Mouse (Mus musculus) neural tube, embryonic 14.5 days (tissue): ENCODE results near the gene Zfp867. TPM values are rescaled to one million over a fixed set of nuclear protein-coding genes. Genes with fewer than 3 reads are reported as not detected.
A peak's percentile ranks its signal among the peaks of the same experiment; 100 is the strongest.

Source experiments
- ATAC-seq: fragments of 200-750 bp; cut with Nextera tagmentation; 2 replicates; pipeline ENCODE4 v1.8.0; 2017; ENCODE audit warnings: low read depth, mild to moderate bottlenecking, moderate TSS enrichment, moderate library complexity
- H3K27ac ChIP-seq: fragments of 300-500 bp; sonication (generic); 2 replicates; pipeline ENCODE4 v1.5.1; 2014; ENCODE audit warnings: low read depth, mild to moderate bottlenecking, control low read depth, low read length, moderate library complexity, mixed read lengths
- H3K27me3 ChIP-seq: fragments of 300-500 bp; sonication (generic); 2 replicates; pipeline ENCODE4 v1.6.1; 2014; ENCODE audit warnings: low read length; ENCODE audit not compliant: control insufficient read depth, insufficient read depth
- H3K36me3 ChIP-seq: fragments of 300-500 bp; sonication (generic); 2 replicates; pipeline ENCODE4 v1.6.1; 2014; ENCODE audit warnings: low read length, mixed read lengths; ENCODE audit not compliant: control insufficient read depth, insufficient read depth
- H3K4me1 ChIP-seq: fragments of 300-500 bp; sonication (generic); 2 replicates; pipeline ENCODE4 v1.6.1; 2014; ENCODE audit warnings: low read length; ENCODE audit not compliant: control insufficient read depth, insufficient read depth
- H3K4me2 ChIP-seq: fragments of 300-500 bp; sonication (generic); 2 replicates; pipeline ENCODE4 v1.6.1; 2014; ENCODE audit warnings: mild to moderate bottlenecking, low read depth, low read length, control low read depth
- H3K4me3 ChIP-seq: fragments of 300-500 bp; sonication (generic); 2 replicates; pipeline ENCODE4 v1.5.1; 2014; ENCODE audit warnings: low read depth, low read length, control low read depth, mixed read lengths
- H3K9ac ChIP-seq: fragments of 300-500 bp; sonication (generic); replicated peaks from 2 replicates; pipeline ENCODE4 v1.6.1; 2014; ENCODE audit warnings: low read depth, mild to moderate bottlenecking, control low read depth, low read length, mixed read lengths
- H3K9me3 ChIP-seq: fragments of 300-500 bp; sonication (generic); 2 replicates; pipeline ENCODE4 v1.6.1; 2016; ENCODE audit warnings: low read length; ENCODE audit not compliant: control insufficient read depth
- WGBS: fragments of 180-500 bp; shearing (Covaris S2); extraction: QIAGEN DNeasy Blood & Tissue Kit; methylation state at CpG from one replicate; pipeline ENCODE4 v1.1.7; 2014; 5-methylcytosine and 5-hydroxymethylcytosine counted together
- polyA plus RNA-seq: library from polyadenylated mRNA; unstranded; fragments of >200 nt; fragmentation: Nextera tagmentation; extraction: Ambion mirVana; gene quantifications from 2 replicates; pipeline ENCODE4 v1.2.1, GENCODE M21; 2014

The Zfp867 gene
- polyA plus RNA-seq, 1 experiment from 2014 or later: 13.9 TPM

DNA sequence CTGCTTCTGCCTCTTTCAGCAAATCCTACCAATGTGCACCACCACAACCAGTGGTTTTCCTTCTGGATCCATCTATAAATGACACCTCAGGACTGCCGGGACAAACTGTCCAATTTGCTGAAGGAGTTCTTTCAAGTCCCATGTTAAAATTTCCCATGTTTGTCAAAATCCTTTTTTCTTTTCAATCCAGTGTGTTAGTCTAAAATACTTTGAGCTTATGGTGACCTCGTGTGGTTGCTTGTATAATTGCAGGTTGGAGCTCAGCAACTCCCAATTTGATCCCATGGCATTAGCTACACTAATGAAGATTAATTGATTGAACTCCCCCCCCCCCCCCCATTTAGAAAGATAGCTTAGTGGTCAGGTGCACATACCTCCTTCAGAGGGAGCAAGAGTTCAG, 10.9 kb upstream of the Zfp867 start:
- Histone ChIP-seq H3K4me3 (no peak overlapping the region), H3K27ac (no peak overlapping the region), H3K9ac (no peak overlapping the region), H3K4me1 (no peaks in the 10 kb centered on the region), H3K4me2 (no peak overlapping the region), H3K9me3 (no peaks in the 10 kb centered on the region), H3K36me3 (peaks cover 16% of the 10 kb centered on the region; the same call in 1 of the 2 replicates), H3K27me3 (no peaks in the 10 kb centered on the region)
- WGBS: 13% methylated on average over 2 of the region's 2 CpGs
- ATAC-seq: no peak

DNA sequence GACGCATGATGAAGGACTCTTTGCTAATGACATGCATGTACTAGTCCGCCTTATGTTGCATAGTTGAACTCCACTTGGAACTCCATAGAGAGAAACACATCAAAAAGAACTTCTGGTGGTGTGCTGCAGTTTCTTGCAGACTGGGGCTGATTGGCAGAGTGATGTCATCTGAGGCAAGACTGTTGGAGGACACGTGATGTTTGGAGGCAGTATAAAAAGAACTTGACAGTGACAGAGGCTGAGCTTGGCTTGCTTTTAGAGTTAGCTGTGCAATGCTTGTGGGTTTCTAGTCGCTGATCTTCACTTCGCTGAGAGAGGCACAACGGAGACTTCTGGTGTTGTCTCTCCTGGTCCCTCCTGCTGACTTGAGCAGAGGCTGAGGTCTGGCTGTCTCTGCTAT, 5.0 kb upstream of the Zfp867 start:
- WGBS: 72% methylated on average over 6 of the region's 6 CpGs
- no peaks in the 10 kb centered on the region for H3K9me3 ChIP-seq
- no peaks in the 10 kb centered on the region for H3K27me3 ChIP-seq
- ATAC-seq: no peak
- no peaks in the 10 kb centered on the region for H3K4me1 ChIP-seq
- no peak overlapping the region for H3K4me2 ChIP-seq
- no peak overlapping the region for H3K9ac ChIP-seq
- no peak overlapping the region for H3K4me3 ChIP-seq
- H3K27ac ChIP-seq: no peak overlapping the region
- no peaks in the 10 kb centered on the region for H3K36me3 ChIP-seq

DNA sequence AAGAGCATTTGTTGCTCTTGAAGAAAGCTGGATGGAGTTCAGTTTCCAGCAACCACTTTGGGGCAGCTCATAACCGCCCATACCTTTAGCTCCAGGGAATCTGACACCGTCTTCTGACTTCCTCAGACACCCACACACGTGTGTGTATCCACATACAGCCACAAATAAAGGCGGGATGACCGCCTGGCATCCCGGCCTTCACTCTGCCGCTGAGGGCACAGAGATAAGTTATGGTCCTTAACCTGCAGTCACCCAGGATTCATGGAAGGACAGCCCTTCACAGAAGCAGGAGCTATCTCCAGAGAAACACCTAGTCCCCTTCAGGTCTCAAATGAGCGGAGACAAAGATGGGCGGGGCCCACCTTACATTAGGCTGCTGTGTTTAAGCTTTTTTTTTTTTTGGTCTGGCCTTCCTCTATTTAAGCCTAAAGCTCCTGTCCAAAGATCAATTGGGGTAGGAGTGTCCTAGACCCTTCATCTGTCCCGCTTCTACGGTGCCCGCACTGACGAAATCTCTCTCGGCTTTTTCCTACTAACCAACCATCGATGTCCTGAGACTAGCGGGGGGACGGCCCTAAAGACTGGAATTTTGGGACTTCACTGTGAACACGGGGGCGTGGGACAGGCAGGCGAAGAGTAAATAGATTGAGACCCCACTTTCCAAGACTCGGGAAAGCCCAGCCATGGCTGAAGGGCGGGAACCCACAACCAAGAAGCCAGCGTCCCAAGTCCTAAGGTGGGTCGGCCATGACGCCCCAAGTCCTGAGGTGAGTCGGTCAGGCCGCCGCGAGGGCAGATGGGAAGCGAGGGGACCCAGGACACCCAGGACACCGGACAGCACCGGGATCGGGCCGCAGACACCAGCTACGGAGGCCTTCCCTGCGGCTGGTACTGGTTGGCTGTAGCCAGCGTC, 605 bp downstream of the Zfp867 start:
- Histone ChIP-seq H3K4me3 (peak overlapping the region; percentile 84), H3K4me1 (peaks cover 8% of the 10 kb centered on the region), H3K4me2 (peak overlapping the region; percentile 82), H3K27me3 (no peaks in the 10 kb centered on the region), H3K9ac (peak overlapping the region; percentile 89), H3K36me3 (no peaks in the 10 kb centered on the region), H3K9me3 (no peaks in the 10 kb centered on the region), H3K27ac (peak overlapping the region; percentile 80)
- 6% methylated on average over 37 of the region's 37 CpGs for WGBS
- peak; percentile 77 for ATAC-seq

DNA sequence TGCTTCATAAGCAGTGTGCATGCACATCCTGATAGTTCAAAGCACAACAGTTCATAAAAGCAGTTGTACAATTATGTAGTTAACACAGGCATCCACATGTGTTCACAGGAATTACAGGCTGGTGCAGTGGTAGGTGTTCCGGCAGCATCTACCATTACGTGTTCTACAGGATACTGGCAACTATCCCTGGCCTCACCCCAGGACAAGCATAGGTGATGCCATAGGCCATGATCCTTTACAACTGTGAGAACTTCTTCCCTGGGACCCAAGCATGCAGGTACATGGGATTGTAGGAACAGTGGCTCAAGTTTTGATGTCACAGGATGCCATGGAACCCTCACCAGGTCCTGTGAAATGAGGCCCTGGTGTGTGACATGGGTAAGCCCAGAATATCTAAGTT, 11.8 kb downstream of the Zfp867 start:
- 99% methylated on average over 2 of the region's 2 CpGs for WGBS
- H3K9ac ChIP-seq: no peak overlapping the region
- no peak for ATAC-seq
- peaks cover 49% of the 10 kb centered on the region for H3K36me3 ChIP-seq
- peaks cover 18% of the 10 kb centered on the region for H3K9me3 ChIP-seq
- H3K4me3 ChIP-seq: no peak overlapping the region
- no peaks in the 10 kb centered on the region for H3K27me3 ChIP-seq
- H3K4me1 ChIP-seq: no peaks in the 10 kb centered on the region
- no peak overlapping the region for H3K27ac ChIP-seq
- H3K4me2 ChIP-seq: no peak overlapping the region

DNA sequence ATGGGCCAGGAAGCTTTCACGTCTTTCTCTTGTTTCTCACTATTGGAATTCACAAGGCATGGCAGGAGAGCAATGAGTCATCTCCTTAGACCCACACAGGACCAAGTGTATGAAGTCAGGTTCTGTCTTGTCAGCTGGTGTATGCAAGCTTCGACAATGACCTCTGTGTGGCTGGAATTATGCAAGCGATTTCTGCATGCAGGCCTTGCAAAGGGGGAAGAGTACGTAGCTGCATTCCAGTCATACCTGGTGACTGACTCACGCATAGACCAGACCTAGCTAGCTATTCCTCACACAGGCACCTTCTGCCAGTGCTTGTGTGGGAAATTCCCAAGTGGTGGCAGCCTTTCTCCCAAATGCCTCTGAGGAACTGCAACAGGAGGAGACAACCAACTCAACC, 13.3 kb downstream of the Zfp867 start:
- Histone ChIP-seq H3K27ac (no peak overlapping the region), H3K9me3 (peaks cover 17% of the 10 kb centered on the region), H3K4me2 (no peak overlapping the region), H3K36me3 (peaks cover 56% of the 10 kb centered on the region), H3K4me1 (no peaks in the 10 kb centered on the region), H3K27me3 (no peaks in the 10 kb centered on the region), H3K9ac (no peak overlapping the region), H3K4me3 (no peak overlapping the region)
- ATAC-seq: no peak
- 63% methylated on average over 5 of the region's 5 CpGs for WGBS

DNA sequence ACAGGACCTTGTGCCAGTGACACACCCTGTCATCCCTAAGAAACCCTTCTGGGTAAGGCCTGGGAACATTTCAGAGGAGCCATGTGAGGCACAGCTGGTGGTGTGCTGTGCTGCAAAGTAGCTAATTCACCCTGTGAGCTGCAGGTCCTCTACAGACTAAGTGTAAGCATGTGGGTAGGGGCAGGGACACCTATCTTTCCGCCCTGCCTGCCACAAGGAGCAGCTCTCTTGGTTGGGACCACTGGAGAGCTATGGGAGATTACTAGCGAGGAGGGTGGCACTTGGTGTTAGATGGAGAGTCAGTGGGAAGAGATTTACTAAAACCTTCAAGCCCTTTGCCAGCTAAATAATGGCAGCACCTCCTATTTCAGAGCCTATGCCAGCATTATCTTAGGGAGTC, 15.4 kb downstream of the Zfp867 start:
- H3K4me3 ChIP-seq: no peak overlapping the region
- no peak overlapping the region for H3K27ac ChIP-seq
- no peaks in the 10 kb centered on the region for H3K27me3 ChIP-seq
- H3K9me3 ChIP-seq: no peaks in the 10 kb centered on the region
- no peak overlapping the region for H3K9ac ChIP-seq
- no peaks in the 10 kb centered on the region for H3K4me1 ChIP-seq
- 91% methylated on average over 2 of the region's 2 CpGs for WGBS
- H3K36me3 ChIP-seq: peaks cover 45% of the 10 kb centered on the region
- ATAC-seq: no peak
- no peak overlapping the region for H3K4me2 ChIP-seq

DNA sequence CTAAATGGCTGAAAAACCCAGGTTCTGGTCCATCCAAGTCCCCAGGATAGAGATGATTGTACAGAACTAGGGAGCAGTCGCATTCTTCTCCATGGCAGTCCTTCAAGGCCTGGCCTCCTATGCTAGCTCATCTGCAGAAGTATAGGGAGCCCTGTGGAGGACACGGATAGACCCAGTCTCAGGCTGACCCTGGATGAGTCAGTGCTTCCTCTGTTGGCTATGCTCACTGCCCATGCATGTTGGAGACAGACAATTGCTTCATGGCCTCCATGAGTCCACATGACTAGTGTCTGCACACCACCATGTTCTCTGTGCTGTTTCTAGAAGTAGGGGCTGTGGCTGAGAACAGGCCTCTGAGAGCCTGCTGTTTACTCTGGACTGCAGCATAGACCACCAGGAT, 15.9 kb downstream of the Zfp867 start:
- 95% methylated on average over 2 of the region's 2 CpGs for WGBS
- H3K9ac ChIP-seq: no peak overlapping the region
- no peak for ATAC-seq
- H3K4me2 ChIP-seq: no peak overlapping the region
- no peak overlapping the region for H3K27ac ChIP-seq
- H3K27me3 ChIP-seq: no peaks in the 10 kb centered on the region
- no peak overlapping the region for H3K4me3 ChIP-seq
- no peaks in the 10 kb centered on the region for H3K9me3 ChIP-seq
- 0 out of 2 replicates have a peak, but pooled peaks cover under 1% of the 10 kb centered on the region for H3K4me1 ChIP-seq
- H3K36me3 ChIP-seq: peaks cover 42% of the 10 kb centered on the region

DNA sequence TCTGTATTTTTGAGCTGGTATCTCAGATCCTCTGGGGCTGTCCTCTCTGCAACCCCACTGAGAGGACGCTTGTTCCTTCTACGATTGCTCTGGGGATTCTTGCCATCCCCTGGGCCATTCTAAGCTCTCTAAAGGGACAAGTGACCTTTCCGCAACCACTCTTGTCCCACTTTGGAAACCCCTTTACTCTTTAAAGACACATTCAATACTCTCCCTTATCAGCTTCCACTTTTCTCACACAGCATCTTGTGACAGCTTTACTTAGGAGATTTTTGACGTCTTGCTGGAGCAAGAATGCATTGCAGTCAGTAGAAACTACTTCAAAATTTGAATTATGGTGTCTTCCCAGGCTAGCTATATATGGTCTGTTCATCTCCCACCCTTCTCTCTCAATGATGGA, 21.2 kb downstream of the Zfp867 start, which contains the start of gene Snap47:
Gene Snap47, minus strand, starts transcription at position 101 of the 400 bp plus-strand sequence.
- Histone ChIP-seq H3K4me1 (peaks cover 19% of the 10 kb centered on the region; the same call in 1 of the 2 replicates), H3K9me3 (no peaks in the 10 kb centered on the region), H3K4me2 (peak within 1 kb of the TSS; percentile 88), H3K9ac (peak within 1 kb of the TSS; percentile 62), H3K36me3 (peaks cover 22% of the 10 kb centered on the region), H3K27me3 (no peaks in the 10 kb centered on the region), H3K27ac (peak within 1 kb of the TSS; percentile 48), H3K4me3 (peak within 1 kb of the TSS; percentile 85)
- ATAC-seq: no peak
- 85% methylated on average over 4 of the region's 4 CpGs for WGBS

DNA sequence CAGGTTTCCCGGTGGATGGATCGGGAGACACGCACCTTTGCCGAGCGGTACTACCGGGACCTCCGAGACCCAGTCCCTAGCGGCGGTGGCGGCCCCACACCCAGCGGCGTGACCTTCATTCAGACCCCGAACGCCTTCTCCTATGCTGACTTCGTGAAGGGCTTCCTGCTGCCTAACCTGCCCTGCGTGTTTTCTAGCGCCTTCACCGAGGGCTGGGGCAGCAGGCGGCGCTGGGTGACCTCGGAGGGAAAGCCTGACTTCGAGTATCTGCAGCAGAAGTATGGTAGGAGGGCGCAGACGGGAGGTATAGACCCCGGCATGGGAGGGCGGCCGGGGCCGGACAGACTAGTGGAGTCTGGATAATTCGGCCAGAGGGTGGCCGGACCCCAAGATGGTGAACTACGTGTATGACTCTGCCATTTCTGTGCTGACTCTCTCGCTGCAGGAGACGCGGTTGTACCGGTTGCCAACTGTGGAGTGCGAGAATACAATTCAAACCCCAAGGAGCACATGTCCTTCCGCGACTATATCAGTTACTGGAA, 22.0 kb downstream of the Zfp867 start:
- Histone ChIP-seq H3K4me3 (peak overlapping the region; percentile 85), H3K9ac (peak overlapping the region; percentile 62), H3K36me3 (peaks cover 15% of the 10 kb centered on the region), H3K4me1 (peaks cover 19% of the 10 kb centered on the region; the same call in 1 of the 2 replicates), H3K27ac (peak overlapping the region; percentile 48), H3K9me3 (no peaks in the 10 kb centered on the region), H3K27me3 (no peaks in the 10 kb centered on the region), H3K4me2 (peak overlapping the region; percentile 88)
- ATAC-seq: peak; percentile 73
- under 1% methylated on average over 38 of the region's 38 CpGs for WGBS
